Mouse (Mus musculus) neutrophil, adult 5-6 weeks (primary cell): ENCODE results near the gene Pcgf6. TPM values are rescaled to one million over a fixed set of nuclear protein-coding genes. Genes with fewer than 3 reads are reported as not detected.

ENCODE experiments used
- total RNA-seq: library from RNA; stranded (forward); fragments of 200-1000 nt; gene quantifications from 2 replicates; pipeline ENCODE4 v1.2.3, GENCODE M21; 2017

The Pcgf6 gene
- total RNA-seq, 1 experiment from 2014 or later: 14.4 TPM

Other genes with a start within 250 kb of the Pcgf6 start
- 0.23 TPM in 1 of 2 replicates, not detected in the other for gene Ina, start 36.2 kb downstream of the Pcgf6 start, total RNA-seq
- gene Nt5c2, start 35.8 kb downstream of the Pcgf6 start, total RNA-seq: 79.9 and 87.5 TPM in 2 replicates
- 18.2 and 18.4 TPM in 2 replicates for gene Taf5, start 16.8 kb upstream of the Pcgf6 start, total RNA-seq
- 103 and 125 TPM in 2 replicates for gene Usmg5, start 39.7 kb upstream of the Pcgf6 start, total RNA-seq
- gene Pdcd11, start 39.9 kb upstream of the Pcgf6 start, total RNA-seq: 19.6 and 23.2 TPM in 2 replicates
- gene Calhm2, start 87.4 kb upstream of the Pcgf6 start, total RNA-seq: 46.8 and 51.0 TPM in 2 replicates
- gene Calhm1, start 93.3 kb upstream of the Pcgf6 start, total RNA-seq: not detected in 2 replicates
- gene Calhm3, start 106.9 kb upstream of the Pcgf6 start, total RNA-seq: not detected in 2 replicates
- gene Neurl1a, start 127.9 kb upstream of the Pcgf6 start, total RNA-seq: 0.12 TPM in 2 replicates